Mouse (Mus musculus) hindbrain, embryonic 15.5 days (tissue): ENCODE results near the gene Slc41a3. TPM values are rescaled to one million over a fixed set of nuclear protein-coding genes. Genes with fewer than 3 reads are reported as not detected.

Source experiments
- ATAC-seq: fragments of 200-750 bp; cut with Nextera tagmentation; 2 replicates; pipeline ENCODE4 v1.8.0; 2017; ENCODE audit warnings: low read depth, moderate number of reproducible peaks, moderate TSS enrichment; ENCODE audit not compliant: low FRiP score
- H3K27ac ChIP-seq: fragments of 300-500 bp; sonication (generic); replicated peaks from 2 replicates; pipeline ENCODE4 v1.5.1; 2015; ENCODE audit warnings: mild to moderate bottlenecking, inconsistent platforms
- H3K27me3 ChIP-seq: fragments of 300-500 bp; sonication (generic); 2 replicates; pipeline ENCODE4 v1.6.1; 2015; ENCODE audit warnings: control low read depth, inconsistent platforms
- H3K36me3 ChIP-seq: fragments of 300-500 bp; sonication (generic); 2 replicates; pipeline ENCODE4 v1.6.1; 2015; ENCODE audit warnings: control low read depth, inconsistent platforms
- H3K4me1 ChIP-seq: fragments of 300-500 bp; sonication (generic); replicated peaks from 2 replicates; pipeline ENCODE4 v1.6.1; 2015; ENCODE audit warnings: control low read depth, inconsistent platforms
- H3K4me2 ChIP-seq: fragments of 300-500 bp; sonication (generic); 2 replicates; pipeline ENCODE4 v1.6.1; 2015; ENCODE audit warnings: moderate library complexity, mild to moderate bottlenecking, inconsistent platforms
- H3K4me3 ChIP-seq: fragments of 300-500 bp; sonication (generic); 2 replicates; pipeline ENCODE4 v1.5.1; 2015; ENCODE audit warnings: mild to moderate bottlenecking, inconsistent platforms
- H3K9ac ChIP-seq: fragments of 300-500 bp; sonication (generic); 2 replicates; pipeline ENCODE4 v1.6.1; 2015; ENCODE audit warnings: inconsistent platforms
- H3K9me3 ChIP-seq: fragments of 300-500 bp; sonication (generic); 2 replicates; pipeline ENCODE4 v1.6.1; 2016; ENCODE audit warnings: control low read depth, inconsistent platforms
- WGBS: fragments of 180-500 bp; shearing (Covaris S2); methylation state at CpG from one replicate; pipeline ENCODE4 v1.1.7; 2015; 5-methylcytosine and 5-hydroxymethylcytosine counted together
- polyA plus RNA-seq: library from polyadenylated mRNA; unstranded; fragments of >200 nt; fragmentation: Nextera tagmentation; extraction: Ambion mirVana; gene quantifications from 2 replicates; pipeline ENCODE4 v1.2.1, GENCODE M21; 2015

The Slc41a3 gene
- polyA plus RNA-seq, 1 experiment from 2014 or later: 8.5 TPM

DNA sequence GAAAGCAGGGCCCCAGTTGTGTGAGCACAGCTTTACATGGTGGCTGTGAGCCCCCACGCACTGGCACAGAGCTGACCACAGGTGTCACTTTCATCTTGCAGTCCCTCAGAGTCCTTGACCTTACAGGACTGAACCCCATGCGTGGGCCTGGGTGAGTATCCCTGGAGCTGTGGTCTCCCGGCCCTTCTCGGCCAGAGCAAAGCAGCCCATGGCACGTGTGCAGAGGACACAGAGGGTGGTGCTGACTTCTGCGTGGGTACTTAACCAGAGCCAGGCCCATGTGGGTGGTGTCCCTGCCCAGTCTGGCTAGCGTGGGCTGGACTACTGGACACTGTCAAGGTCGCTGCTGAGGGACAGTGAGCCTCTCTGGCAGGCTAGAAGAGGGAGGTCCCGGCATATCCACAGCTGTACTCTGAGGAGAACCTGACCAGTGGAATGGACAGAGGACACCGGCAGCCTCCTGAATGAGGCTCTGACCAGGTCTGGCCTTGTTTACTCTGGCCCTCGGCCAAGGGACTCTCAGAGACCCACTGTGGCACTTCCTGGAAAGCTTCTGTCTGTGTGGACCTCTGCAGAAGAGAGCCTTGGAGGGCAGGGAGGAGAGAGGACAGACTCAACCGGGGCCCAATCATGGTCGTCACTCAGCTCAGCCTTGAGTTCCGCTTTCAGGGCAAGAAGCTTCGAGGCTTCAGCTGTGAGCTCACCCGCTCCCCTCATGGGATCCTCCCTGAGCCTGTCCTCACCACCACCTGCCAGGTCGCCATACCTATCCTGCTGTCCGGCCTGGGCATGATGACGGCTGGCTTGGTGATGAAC lies 14.5 kb downstream of the Slc41a3 start:
- H3K9ac ChIP-seq: no peak overlapping the region
- peaks cover 6% of the 10 kb centered on the region for H3K4me1 ChIP-seq
- no peak overlapping the region for H3K27ac ChIP-seq
- H3K36me3 ChIP-seq: no peaks in the 10 kb centered on the region
- no peaks in the 10 kb centered on the region for H3K9me3 ChIP-seq
- 82% methylated on average over 19 of the region's 19 CpGs for WGBS
- no peak overlapping the region for H3K4me2 ChIP-seq
- no peak for ATAC-seq
- no peak overlapping the region for H3K4me3 ChIP-seq
- H3K27me3 ChIP-seq: no peaks in the 10 kb centered on the region

DNA sequence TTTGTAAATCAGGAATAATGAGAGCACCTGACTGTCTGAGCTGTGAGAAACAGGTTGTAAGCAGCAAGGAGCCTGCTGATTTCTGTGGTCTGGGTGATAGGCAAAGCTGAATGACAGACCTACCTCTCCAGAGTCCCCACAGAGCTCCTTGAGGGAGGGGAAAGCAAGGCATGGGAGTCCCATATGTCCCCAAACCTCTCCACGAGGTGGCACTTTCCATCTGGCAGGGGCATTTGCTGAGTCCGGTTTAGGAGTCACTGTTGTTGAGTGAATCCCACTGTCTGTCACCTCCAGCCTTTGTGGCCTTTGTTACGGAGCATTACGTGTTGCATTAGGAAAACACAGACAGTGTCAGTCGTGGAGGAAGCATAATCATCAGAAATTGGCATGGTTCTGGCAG lies 15.4 kb downstream of the Slc41a3 start:
- WGBS: 70% methylated on average over 5 of the region's 5 CpGs

DNA sequence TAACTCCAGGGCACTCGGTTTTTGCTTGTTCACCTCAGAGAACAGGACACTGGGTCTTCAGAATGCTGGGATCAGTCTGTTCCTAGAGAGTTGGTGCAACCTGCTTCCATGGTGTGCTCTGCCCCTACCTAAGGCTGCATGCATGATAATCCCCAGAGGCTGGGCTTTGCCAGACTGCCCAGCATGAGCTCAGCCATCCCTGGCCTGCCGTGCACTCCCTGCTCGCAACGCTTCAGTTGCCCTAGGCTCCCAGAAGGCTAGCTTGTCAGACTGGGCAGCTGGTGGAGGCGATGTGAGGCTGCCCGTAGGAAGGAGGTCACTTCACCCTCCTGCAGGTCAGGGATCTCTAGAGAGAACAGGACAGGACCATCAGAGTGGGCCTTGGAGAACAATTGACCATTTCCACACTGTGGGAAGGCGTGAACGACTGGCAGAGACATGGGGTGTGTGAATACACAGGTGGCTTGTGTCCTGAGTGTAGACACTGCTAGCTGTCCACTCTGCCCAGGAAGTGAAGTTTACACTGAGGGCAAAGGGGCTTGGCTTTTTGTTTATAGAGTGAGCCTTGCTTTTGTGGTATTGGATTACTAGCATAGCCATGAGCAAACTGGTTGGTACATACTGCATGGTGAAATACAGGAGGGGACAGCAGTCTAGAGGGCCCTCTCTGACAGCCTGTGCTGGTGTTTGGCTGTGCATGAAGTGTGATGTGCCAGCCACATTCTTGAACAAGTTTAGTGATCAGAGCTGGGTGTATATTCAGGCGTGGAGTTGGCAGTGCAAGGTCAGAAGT lies 16.5 kb downstream of the Slc41a3 start:
- H3K9ac ChIP-seq: no peak overlapping the region
- H3K27me3 ChIP-seq: no peaks in the 10 kb centered on the region
- H3K4me1 ChIP-seq: peaks cover 6% of the 10 kb centered on the region
- 54% methylated on average over 9 of the region's 9 CpGs for WGBS
- H3K9me3 ChIP-seq: no peaks in the 10 kb centered on the region
- H3K4me2 ChIP-seq: no peak overlapping the region
- ATAC-seq: no peak
- no peak overlapping the region for H3K4me3 ChIP-seq
- H3K36me3 ChIP-seq: no peaks in the 10 kb centered on the region
- no peak overlapping the region for H3K27ac ChIP-seq

More for the DNA sequence above, 15.4 kb downstream of the Slc41a3 start:
- no peaks in the 10 kb centered on the region for H3K36me3 ChIP-seq
- no peak overlapping the region for H3K4me2 ChIP-seq
- no peaks in the 10 kb centered on the region for H3K9me3 ChIP-seq
- H3K27me3 ChIP-seq: no peaks in the 10 kb centered on the region
- no peak overlapping the region for H3K9ac ChIP-seq
- H3K4me3 ChIP-seq: no peak overlapping the region
- H3K4me1 ChIP-seq: peaks cover 6% of the 10 kb centered on the region
- no peak for ATAC-seq
- no peak overlapping the region for H3K27ac ChIP-seq

DNA sequence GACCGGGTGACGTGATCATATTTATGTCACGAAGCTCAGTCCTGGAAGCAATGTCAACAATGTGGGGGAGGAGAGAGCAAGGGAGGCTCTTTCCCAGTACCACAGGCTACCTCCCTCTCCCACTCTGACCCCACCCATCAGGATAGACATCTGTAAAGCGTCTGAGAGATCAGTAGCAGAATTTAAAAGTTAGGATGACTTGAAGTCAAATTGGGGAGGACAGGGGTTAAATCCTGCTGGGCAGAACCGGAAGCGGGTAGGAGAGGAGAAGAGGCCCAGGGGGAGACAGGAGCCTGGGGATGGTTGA lies 17.0 kb downstream of the Slc41a3 start:
- ATAC-seq: no peak
- H3K36me3 ChIP-seq: no peaks in the 10 kb centered on the region
- WGBS: 75% methylated on average over 6 of the region's 6 CpGs
- H3K4me2 ChIP-seq: no peak overlapping the region
- H3K27me3 ChIP-seq: no peaks in the 10 kb centered on the region
- no peaks in the 10 kb centered on the region for H3K9me3 ChIP-seq
- H3K27ac ChIP-seq: no peak overlapping the region
- H3K4me3 ChIP-seq: no peak overlapping the region
- H3K4me1 ChIP-seq: peaks cover 6% of the 10 kb centered on the region
- no peak overlapping the region for H3K9ac ChIP-seq

DNA sequence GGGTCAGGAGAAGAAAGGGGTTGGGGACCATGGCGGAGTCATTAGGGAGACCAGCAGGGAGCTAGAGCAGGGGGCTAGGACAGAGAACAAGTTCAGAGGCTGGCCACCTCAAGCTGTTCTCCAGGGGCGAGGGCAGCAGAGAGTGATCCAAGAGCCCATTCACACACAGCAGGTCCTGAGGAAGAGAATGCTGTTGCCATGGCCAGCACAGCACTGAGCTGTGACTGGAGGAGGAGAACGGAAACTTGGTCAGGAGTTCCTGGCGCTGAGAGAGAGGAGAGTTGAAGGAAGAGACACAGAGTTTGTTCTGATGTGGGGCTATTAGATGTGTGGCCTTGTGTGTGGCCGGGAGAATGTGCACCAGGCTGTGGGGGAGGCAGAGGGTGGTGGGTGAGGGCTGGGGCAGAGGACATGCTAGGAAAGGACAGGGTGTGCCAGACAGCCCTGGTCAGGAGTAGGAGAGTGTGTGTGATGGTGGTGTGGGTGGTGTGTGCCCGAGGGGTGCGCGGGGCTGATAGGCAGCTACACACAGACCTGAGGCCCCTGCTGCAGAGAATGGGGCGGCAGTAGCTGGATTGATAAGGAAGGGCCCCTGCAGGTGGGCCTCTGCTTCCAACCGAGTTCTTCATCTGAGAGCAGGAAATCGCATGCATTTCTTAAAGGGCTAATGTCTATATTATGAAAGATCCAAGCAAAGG lies 18.4 kb downstream of the Slc41a3 start:
- H3K4me1 ChIP-seq: peaks cover 6% of the 10 kb centered on the region
- no peak for ATAC-seq
- H3K36me3 ChIP-seq: no peaks in the 10 kb centered on the region
- no peak overlapping the region for H3K27ac ChIP-seq
- H3K9me3 ChIP-seq: no peaks in the 10 kb centered on the region
- H3K4me3 ChIP-seq: no peak overlapping the region
- no peak overlapping the region for H3K9ac ChIP-seq
- H3K27me3 ChIP-seq: no peaks in the 10 kb centered on the region
- 36% methylated on average over 11 of the region's 11 CpGs for WGBS
- H3K4me2 ChIP-seq: no peak overlapping the region

DNA sequence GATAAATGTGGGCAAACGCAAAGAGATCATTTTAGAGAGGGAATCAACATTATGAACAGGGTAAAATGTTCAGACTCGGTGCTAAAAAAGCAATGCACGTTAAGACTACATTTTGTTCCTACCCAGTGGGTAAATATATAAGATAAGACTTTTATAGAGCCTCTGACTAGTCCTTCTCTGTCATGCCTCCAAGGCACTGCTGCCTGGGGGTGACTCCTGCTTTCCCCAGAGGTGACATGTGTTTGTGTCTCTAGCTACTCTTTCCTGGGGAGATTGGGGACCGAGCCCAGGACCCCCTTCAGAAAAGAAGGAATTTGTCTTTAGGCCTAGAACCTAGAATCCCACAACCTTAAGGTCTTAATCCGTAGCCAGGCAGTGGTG lies 18.9 kb downstream of the Slc41a3 start:
- no peak overlapping the region for H3K27ac ChIP-seq
- WGBS: 84% methylated on average over 5 of the region's 5 CpGs
- H3K9ac ChIP-seq: no peak overlapping the region
- H3K4me3 ChIP-seq: no peak overlapping the region
- no peaks in the 10 kb centered on the region for H3K9me3 ChIP-seq
- no peaks in the 10 kb centered on the region for H3K36me3 ChIP-seq
- H3K4me2 ChIP-seq: no peak overlapping the region
- ATAC-seq: no peak
- no peaks in the 10 kb centered on the region for H3K27me3 ChIP-seq
- H3K4me1 ChIP-seq: peaks cover 6% of the 10 kb centered on the region

DNA sequence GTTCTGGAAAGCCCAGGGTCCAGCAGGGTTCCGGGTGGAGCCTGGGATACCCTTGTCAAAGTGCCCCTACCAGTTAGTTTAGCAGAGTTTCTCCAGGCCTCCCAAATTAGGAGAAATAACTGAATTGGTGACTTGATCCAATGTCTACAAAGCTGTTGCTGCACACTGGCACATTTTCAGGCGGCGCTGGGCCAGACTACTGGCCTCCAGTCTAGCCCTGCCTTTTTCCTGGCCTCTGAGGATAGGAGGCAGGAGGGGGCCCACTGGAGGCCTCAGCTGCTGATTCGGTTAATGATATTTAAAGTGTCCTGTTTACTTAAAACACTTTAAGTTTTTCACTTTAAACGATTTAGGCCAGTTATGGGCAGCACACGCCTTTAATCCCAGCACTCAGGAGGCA lies 19.7 kb downstream of the Slc41a3 start:
- H3K27me3 ChIP-seq: no peaks in the 10 kb centered on the region
- WGBS: 88% methylated on average over 6 of the region's 6 CpGs

DNA sequence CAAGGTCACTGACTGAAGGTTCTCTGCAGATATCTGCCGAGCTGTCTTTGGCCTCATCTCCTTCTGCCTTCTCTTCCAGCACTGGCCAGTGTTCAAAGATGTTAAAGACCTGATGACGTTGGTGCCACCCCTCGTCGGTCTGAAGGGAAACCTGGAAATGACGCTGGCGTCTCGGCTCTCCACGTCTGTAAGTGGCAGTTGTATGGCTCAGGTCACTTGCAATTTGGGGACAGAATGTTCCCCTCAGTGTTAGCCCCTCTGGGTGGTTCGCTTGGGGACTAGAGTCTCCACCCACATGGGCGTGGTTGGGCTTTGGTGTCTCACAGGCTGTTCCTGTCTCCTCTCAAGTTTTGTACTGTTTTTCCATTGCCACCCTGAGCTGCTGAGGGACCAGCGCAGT lies 20.2 kb downstream of the Slc41a3 start:
- H3K36me3 ChIP-seq: no peaks in the 10 kb centered on the region
- no peak overlapping the region for H3K4me2 ChIP-seq
- WGBS: 83% methylated on average over 11 of the region's 11 CpGs
- no peak for ATAC-seq
- H3K4me1 ChIP-seq: peaks cover 6% of the 10 kb centered on the region
- no peak overlapping the region for H3K27ac ChIP-seq
- H3K4me3 ChIP-seq: no peak overlapping the region
- H3K9ac ChIP-seq: no peak overlapping the region
- H3K9me3 ChIP-seq: no peaks in the 10 kb centered on the region
- no peaks in the 10 kb centered on the region for H3K27me3 ChIP-seq

More for the DNA sequence above, 19.7 kb downstream of the Slc41a3 start:
- no peak overlapping the region for H3K27ac ChIP-seq
- ATAC-seq: no peak
- no peak overlapping the region for H3K4me3 ChIP-seq
- H3K9ac ChIP-seq: no peak overlapping the region
- H3K4me1 ChIP-seq: peaks cover 6% of the 10 kb centered on the region
- H3K4me2 ChIP-seq: no peak overlapping the region
- H3K9me3 ChIP-seq: no peaks in the 10 kb centered on the region
- H3K36me3 ChIP-seq: no peaks in the 10 kb centered on the region

DNA sequence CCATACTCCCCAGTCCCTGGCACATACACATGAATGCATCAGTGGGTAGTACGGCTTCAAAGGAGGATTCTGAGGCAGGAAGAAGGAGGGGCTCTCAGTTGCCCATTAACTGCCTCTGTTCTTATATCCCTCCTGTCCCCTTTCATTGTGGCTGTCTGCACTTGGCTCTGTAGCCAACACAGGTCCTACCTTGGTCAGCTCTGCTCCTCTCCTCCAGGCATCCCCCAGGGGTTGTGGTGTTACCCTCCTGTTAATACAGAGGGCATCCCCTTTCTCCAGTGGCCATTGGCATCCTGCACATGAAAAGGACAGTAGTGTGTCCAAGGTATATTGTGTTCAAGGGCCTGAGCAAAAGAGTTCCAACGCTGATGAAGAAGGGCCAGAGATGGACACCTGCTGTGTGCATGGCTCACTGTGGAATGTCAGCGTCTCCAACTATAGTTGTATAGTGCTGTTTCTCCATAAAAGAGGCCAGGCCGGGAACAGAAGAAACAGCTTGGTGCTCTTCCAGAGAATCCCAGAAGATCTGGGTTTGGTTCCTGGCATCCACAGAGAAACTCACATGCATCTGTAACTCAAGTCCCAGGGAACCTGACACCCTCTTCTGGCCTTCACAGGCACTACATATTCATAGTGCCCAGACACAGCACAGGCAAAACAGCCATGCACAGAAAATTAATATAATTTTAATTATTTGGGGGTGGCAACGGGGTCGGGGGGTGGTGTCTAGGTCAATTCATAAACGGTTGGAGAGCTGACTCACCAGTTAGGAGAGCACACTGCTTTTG lies 20.9 kb downstream of the Slc41a3 start:
- Histone ChIP-seq H3K36me3 (no peaks in the 10 kb centered on the region), H3K9ac (no peak overlapping the region), H3K4me3 (no peak overlapping the region), H3K27me3 (no peaks in the 10 kb centered on the region), H3K27ac (no peak overlapping the region), H3K9me3 (no peaks in the 10 kb centered on the region), H3K4me1 (peaks cover 6% of the 10 kb centered on the region), H3K4me2 (no peak overlapping the region)
- 75% methylated on average over 7 of the region's 7 CpGs for WGBS
- no peak for ATAC-seq

DNA sequence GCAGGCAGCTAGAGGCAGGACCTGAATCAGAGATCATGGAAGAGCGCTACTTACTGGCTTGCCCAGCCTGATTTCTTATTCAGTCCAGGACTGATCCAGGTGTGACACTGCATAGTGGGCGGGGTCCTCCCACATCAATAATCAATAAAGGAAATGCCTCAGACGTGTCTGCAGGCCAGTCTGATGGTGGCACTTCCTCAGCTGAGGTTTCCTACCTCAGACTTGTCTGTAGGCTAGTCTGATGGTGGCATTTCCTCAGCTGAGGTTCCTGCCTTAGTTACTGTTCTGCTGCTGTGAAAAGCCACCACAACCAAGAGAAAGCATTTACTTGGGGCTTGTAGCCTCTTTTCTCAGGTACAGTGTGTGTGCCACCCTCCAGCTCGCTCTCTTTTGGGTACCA lies 23.0 kb downstream of the Slc41a3 start:
- Histone ChIP-seq H3K27me3 (no peaks in the 10 kb centered on the region), H3K27ac (no peak overlapping the region), H3K4me3 (no peak overlapping the region), H3K9me3 (no peaks in the 10 kb centered on the region), H3K9ac (no peak overlapping the region), H3K4me1 (peaks cover 6% of the 10 kb centered on the region), H3K4me2 (no peak overlapping the region), H3K36me3 (no peaks in the 10 kb centered on the region)
- 86% methylated on average over 4 of the region's 4 CpGs for WGBS
- no peak for ATAC-seq

DNA sequence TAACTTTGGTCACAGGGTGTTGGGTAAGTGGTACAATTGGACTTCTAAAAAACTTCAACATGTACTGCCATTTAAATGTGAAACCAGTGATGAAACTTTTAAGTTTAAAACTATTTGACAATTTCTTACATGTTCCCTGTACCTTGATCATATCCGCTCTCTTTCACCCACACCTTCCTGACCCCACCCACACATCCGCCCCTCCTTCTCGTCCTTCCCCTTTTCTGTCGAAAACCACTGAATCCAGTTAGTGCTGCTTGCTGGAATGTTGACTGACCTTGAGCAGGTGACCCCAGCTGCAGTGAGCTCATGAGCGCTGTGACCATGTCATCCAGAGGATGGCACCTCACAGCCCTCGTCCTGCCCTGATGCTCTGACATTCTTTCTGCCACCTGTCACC lies 25.0 kb downstream of the Slc41a3 start:
- Histone ChIP-seq H3K9ac (no peak overlapping the region), H3K27ac (no peak overlapping the region), H3K36me3 (no peaks in the 10 kb centered on the region), H3K4me3 (no peak overlapping the region), H3K4me2 (no peak overlapping the region), H3K27me3 (no peaks in the 10 kb centered on the region), H3K9me3 (no peaks in the 10 kb centered on the region), H3K4me1 (no peaks in the 10 kb centered on the region)
- WGBS: 93% methylated on average over 6 of the region's 6 CpGs
- no peak for ATAC-seq
